Mouse (Mus musculus) heart, adult 2 months (tissue): ENCODE data around the gene Abr.

Experiments
- CTCF ChIP-seq: fragments of 200-600 bp; IDR thresholded peaks from 2 replicates; pipeline ENCODE4 v1.8.1; 2022; ENCODE audit warnings: antibody characterized with exemption, mild to moderate bottlenecking, moderate library complexity
- EP300 ChIP-seq: fragments of 200-500 bp; IDR thresholded peaks from 2 replicates; pipeline ENCODE4 v1.6.1; 2011; ENCODE audit warnings: low read depth, low read length, control low read depth; ENCODE audit not compliant: insufficient read depth
- POLR2A ChIP-seq: fragments of 200-500 bp; IDR thresholded peaks from 2 replicates; pipeline ENCODE4 v1.6.1; 2011; ENCODE audit warnings: mild to moderate bottlenecking, low read depth, low read length, control low read depth; ENCODE audit not compliant: insufficient read depth

DNA sequence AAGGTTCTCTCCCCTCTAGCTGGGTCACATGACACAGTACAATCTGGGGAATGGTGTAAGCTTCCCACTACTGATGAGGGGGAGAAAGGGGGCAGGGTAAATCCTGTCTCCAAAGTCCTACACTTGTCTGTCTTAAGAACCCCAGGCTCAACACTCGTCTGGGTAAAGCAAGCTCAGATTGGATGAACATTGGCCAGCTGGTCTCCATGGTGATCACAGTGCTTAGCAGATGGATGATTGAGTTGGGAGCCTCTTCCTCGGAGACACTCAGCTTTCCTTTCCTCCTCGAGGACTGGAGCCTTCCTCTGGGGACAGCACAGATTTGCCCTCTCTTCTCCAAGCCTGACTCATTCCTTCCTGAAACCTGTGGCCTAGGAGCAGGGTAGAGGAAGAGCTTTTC lies 182.4 kb downstream of the Abr start:
- TF ChIP-seq CTCF = no peak
- no peak for TF ChIP-seq POLR2A
- no peak for TF ChIP-seq EP300
